Comparison of ENCODE assay signal across 13 mouse cellular contexts in the genomic region with DNA sequence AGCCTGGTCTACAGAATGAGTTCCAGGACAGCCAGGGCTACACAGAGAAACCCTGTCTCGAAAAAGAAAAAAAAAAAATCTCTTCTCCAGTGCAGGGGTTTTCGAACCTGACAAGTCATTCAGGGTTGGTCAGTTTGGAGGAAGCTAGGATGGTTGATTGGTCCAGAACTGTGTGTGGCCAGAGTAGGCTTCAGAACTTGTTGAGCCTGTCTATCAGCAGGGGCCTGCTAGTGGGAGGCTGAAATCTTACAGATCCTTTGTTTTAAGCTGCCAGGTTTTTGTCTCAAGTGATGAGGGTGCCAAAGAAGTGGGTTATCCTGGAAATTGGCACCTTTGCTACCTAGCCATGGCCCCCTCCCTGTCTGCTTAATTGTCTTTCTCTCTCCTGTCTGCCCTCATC. TPM values are rescaled to one million over a fixed set of nuclear protein-coding genes. Genes with fewer than 3 reads are reported as not detected.
DNase-seq lines count a peak whose midpoint lies in the region; ATAC-seq and TF ChIP-seq lines count a peak whose summit lies in the region.
"Had no signal": no experiment of that assay in that cellular context is flagged by ENCODE, and none has a peak within 500 bp of the region (broad histone marks: within the 10 kb centered on the region; RNA-seq: fewer than 3 reads in every experiment).

No protein-coding gene starts in this region.

- no peak for DNase-seq in hindbrain, embryonic 14.5 days (ENCODE audit: low spot score)
- DNase-seq in lung, postnatal 25 days (ENCODE audit: low spot score): no peak
- DNase-seq in R1 (ENCODE audit: low read depth, low spot score): peak; percentile 48
- DNase-seq in liver, postnatal 0 days: no peak
- DNase-seq in thymus, postnatal 10 days (ENCODE audit: low spot score in 2 of 2): no peak
- DNase-seq in natural killer cell, adult 2 months (ENCODE audit: low spot score in 2 of 2): no peak
- DNase-seq: gastrocnemius, postnatal 36 days had no signal

- 81% methylated on average over 2 of the region's 2 CpGs for WGBS in hindbrain, embryonic 13.5 days
- WGBS in hindbrain, embryonic 14.5 days: 72% methylated on average over 2 of the region's 2 CpGs
- 15% methylated on average over 2 of the region's 2 CpGs for WGBS in lung, embryonic 16.5 days
- 35% methylated on average over 2 of the region's 2 CpGs for WGBS in liver, postnatal 0 days (ENCODE audit: insufficient replicate concordance)

- H3K27ac ChIP-seq in hindbrain, embryonic 13.5 days: peak overlapping the region; percentile 40; the same call in 1 of the 2 replicates
- H3K27ac ChIP-seq in hindbrain, embryonic 14.5 days: no peak overlapping the region; the same call in 1 of the 2 replicates
- peak overlapping the region; percentile 94 for H3K27ac ChIP-seq in lung, embryonic 16.5 days (ENCODE audit: low read length)
- H3K27ac ChIP-seq in liver, postnatal 0 days (ENCODE audit: low read depth): peak overlapping the region; percentile 97
- H3K27ac ChIP-seq: limb, embryonic 15.5 days had no signal

- no peak overlapping the region for H3K9ac ChIP-seq in hindbrain, embryonic 13.5 days
- H3K9ac ChIP-seq in hindbrain, embryonic 14.5 days: no peak overlapping the region
- peak overlapping the region; percentile 72 for H3K9ac ChIP-seq in lung, embryonic 16.5 days (ENCODE audit: low read length)
- H3K9ac ChIP-seq in liver, postnatal 0 days (replicated peaks): peak overlapping the region; percentile 90
- H3K9ac ChIP-seq: limb, embryonic 15.5 days had no signal

- no peak for TF ChIP-seq CTCF in liver, postnatal 0 days (IDR thresholded peaks at IDR 0.05; ENCODE audit: low read depth)

- TF ChIP-seq EP300 in liver, postnatal 0 days (IDR thresholded peaks at IDR 0.05; ENCODE audit: low read depth): no peak

- H3K4me1 ChIP-seq in hindbrain, embryonic 13.5 days (replicated peaks): no peaks in the 10 kb centered on the region
- H3K4me1 ChIP-seq in hindbrain, embryonic 14.5 days (replicated peaks; ENCODE audit: control insufficient read depth, insufficient read depth, low read length): no peaks in the 10 kb centered on the region
- H3K4me1 ChIP-seq in lung, embryonic 16.5 days (replicated peaks; ENCODE audit: control insufficient read depth, insufficient read depth, low read length): peaks cover 22% of the 10 kb centered on the region
- H3K4me1 ChIP-seq in liver, postnatal 0 days (ENCODE audit: insufficient read depth): no peaks in the 10 kb centered on the region

- no peaks in the 10 kb centered on the region for H3K9me3 ChIP-seq in hindbrain, embryonic 13.5 days
- H3K9me3 ChIP-seq in hindbrain, embryonic 14.5 days (ENCODE audit: control insufficient read depth, low read length): no peaks in the 10 kb centered on the region
- H3K9me3 ChIP-seq in lung, embryonic 16.5 days (ENCODE audit: control insufficient read depth, low read length): no peaks in the 10 kb centered on the region
- no peaks in the 10 kb centered on the region for H3K9me3 ChIP-seq in liver, postnatal 0 days (ENCODE audit: low read length)
- H3K9me3 ChIP-seq: limb, embryonic 15.5 days had no signal

- no peak overlapping the region for H3K4me3 ChIP-seq in hindbrain, embryonic 13.5 days
- no peak overlapping the region for H3K4me3 ChIP-seq in hindbrain, embryonic 14.5 days (replicated peaks; ENCODE audit: low read length)
- peak overlapping the region; percentile 50 for H3K4me3 ChIP-seq in lung, embryonic 16.5 days (ENCODE audit: low read length)
- peak overlapping the region; percentile 88 for H3K4me3 ChIP-seq in liver, postnatal 0 days (ENCODE audit: low read depth, low read length)
- H3K4me3 ChIP-seq: limb, embryonic 15.5 days had no signal

- no peak for ATAC-seq in hindbrain, embryonic 13.5 days (ENCODE audit: low FRiP score)
- no peak for ATAC-seq in hindbrain, embryonic 14.5 days (ENCODE audit: low FRiP score)
- ATAC-seq in lung, embryonic 16.5 days (ENCODE audit: low read depth): no peak
- ATAC-seq in liver, postnatal 0 days: no peak
- ATAC-seq: activated CD4-positive, CD25-positive, alpha-beta regulatory T cell, adult 4 months; CD4-positive, CD25-positive, alpha-beta regulatory T cell, adult 4 months; forebrain, embryonic 14.5 days had no signal

- no peaks in the 10 kb centered on the region for H3K36me3 ChIP-seq in hindbrain, embryonic 13.5 days
- H3K36me3 ChIP-seq in hindbrain, embryonic 14.5 days (replicated peaks; ENCODE audit: control insufficient read depth, insufficient read depth): no peaks in the 10 kb centered on the region
- no peaks in the 10 kb centered on the region; the same call in 1 of the 2 replicates for H3K36me3 ChIP-seq in lung, embryonic 16.5 days (ENCODE audit: control insufficient read depth, insufficient read depth, low read length)
- H3K36me3 ChIP-seq in liver, postnatal 0 days (replicated peaks; ENCODE audit: insufficient read depth, low read length): peaks cover 23% of the 10 kb centered on the region
- H3K36me3 ChIP-seq: limb, embryonic 15.5 days had no signal

- H3K27me3 ChIP-seq in hindbrain, embryonic 13.5 days: peaks cover 9% of the 10 kb centered on the region
- peaks cover 4% of the 10 kb centered on the region for H3K27me3 ChIP-seq in hindbrain, embryonic 14.5 days (ENCODE audit: control insufficient read depth, insufficient read depth, low read length)
- H3K27me3 ChIP-seq in lung, embryonic 16.5 days (ENCODE audit: control insufficient read depth, insufficient read depth, low read depth, low read length): no peaks in the 10 kb centered on the region
- no peaks in the 10 kb centered on the region for H3K27me3 ChIP-seq in liver, postnatal 0 days (ENCODE audit: insufficient read depth, low read length)

- H3K4me2 ChIP-seq in hindbrain, embryonic 13.5 days: no peak overlapping the region
- no peak overlapping the region; the same call in 1 of the 2 replicates for H3K4me2 ChIP-seq in hindbrain, embryonic 14.5 days (replicated peaks)
- peak overlapping the region; percentile 71 for H3K4me2 ChIP-seq in lung, embryonic 16.5 days (ENCODE audit: low read depth, low read length)
- peak overlapping the region; percentile 84 for H3K4me2 ChIP-seq in liver, postnatal 0 days (ENCODE audit: low read depth, low read length)
- H3K4me2 ChIP-seq: limb, embryonic 15.5 days had no signal

RNA-seq across cellular contexts. Expression of a gene that starts 3.0 kb away (rescaled TPM):
- polyA plus RNA-seq in hindbrain, embryonic 13.5 days (2015; fragmentation: Nextera tagmentation; extraction: Ambion mirVana): 29.6 and 31.4 TPM in 2 replicates
- 43.5 and 44.7 TPM in 2 replicates for polyA plus RNA-seq in hindbrain, embryonic 14.5 days (2014; fragmentation: Nextera tagmentation; extraction: Ambion mirVana)
- polyA plus RNA-seq in lung, embryonic 16.5 days (2015; fragmentation: Nextera tagmentation; extraction: Ambion mirVana): 407 and 422 TPM in 2 replicates
- 901 and 980 TPM in 2 replicates for polyA plus RNA-seq in liver, postnatal 0 days (2015; fragmentation: Nextera tagmentation; extraction: Ambion mirVana)

RNA-seq across cellular contexts. Expression of a gene that starts 25.8 kb away (rescaled TPM):
- polyA plus RNA-seq in hindbrain, embryonic 13.5 days (2015; fragmentation: Nextera tagmentation; extraction: Ambion mirVana): 1.1 and 1.4 TPM in 2 replicates
- polyA plus RNA-seq in hindbrain, embryonic 14.5 days (2014; fragmentation: Nextera tagmentation; extraction: Ambion mirVana): 0.82 and 1.6 TPM in 2 replicates
- 10.6 and 16.5 TPM in 2 replicates for polyA plus RNA-seq in lung, embryonic 16.5 days (2015; fragmentation: Nextera tagmentation; extraction: Ambion mirVana)
- 38.8 and 39.0 TPM in 2 replicates for polyA plus RNA-seq in liver, postnatal 0 days (2015; fragmentation: Nextera tagmentation; extraction: Ambion mirVana)
- polyA plus RNA-seq: CD4-positive, CD25-positive, alpha-beta regulatory T cell, adult 4 months had no signal

Comparison
In these comparisons a context has a peak if more than half of its experiments do, and no peak if none do; other contexts are left out.
1. H3K4me2 ChIP-seq: peak in lung, embryonic 16.5 days (single experiment) and liver, postnatal 0 days (single experiment); none in hindbrain, embryonic 13.5 days (single experiment) and hindbrain, embryonic 14.5 days (single experiment).
2. H3K4me3 ChIP-seq: peak in lung, embryonic 16.5 days (single experiment) and liver, postnatal 0 days (single experiment); none in hindbrain, embryonic 13.5 days (single experiment) and hindbrain, embryonic 14.5 days (single experiment).
3. H3K9ac ChIP-seq: peak in lung, embryonic 16.5 days (single experiment) and liver, postnatal 0 days (single experiment); none in hindbrain, embryonic 13.5 days (single experiment) and hindbrain, embryonic 14.5 days (single experiment).